Mouse (Mus musculus): ENCODE results near the gene Sgcd.

GRCm38 (mm10) chr11:47305579-47305978 is 683.2 kb downstream of the Sgcd start:
- no peak for TF ChIP-seq CTCF (IDR thresholded peaks at IDR 0.05; ENCODE audit: low read depth)
- TF ChIP-seq EP300 (IDR thresholded peaks at IDR 0.05; ENCODE audit: low read depth), result no peak

All from heart, postnatal 0 days (tissue).